Mouse (Mus musculus): ENCODE data around the gene Olfr761.
"Not testable (repeated sequence)": the region's sequence is repeated elsewhere in the genome, so short reads cannot be mapped to it uniquely, and the experiment has no call there.

The Olfr761 gene

GRCm38 (mm10) chr17:37952979-37953378 lies at the start of gene Olfr761:
Olfr761 (minus strand) TSS chr17:37953079.
- no peak for DNase-seq (ENCODE audit: low spot score)

- no peak for DNase-seq (ENCODE audit: low spot score)
These were observed 42.9 kb upstream of the Olfr761 start for GRCm38 (mm10) chr17:37995635-37996307.

- no peak for DNase-seq (ENCODE audit: low spot score)
These were observed 37.6 kb upstream of the Olfr761 start for GRCm38 (mm10) chr17:37990453-37990961.

DNA sequence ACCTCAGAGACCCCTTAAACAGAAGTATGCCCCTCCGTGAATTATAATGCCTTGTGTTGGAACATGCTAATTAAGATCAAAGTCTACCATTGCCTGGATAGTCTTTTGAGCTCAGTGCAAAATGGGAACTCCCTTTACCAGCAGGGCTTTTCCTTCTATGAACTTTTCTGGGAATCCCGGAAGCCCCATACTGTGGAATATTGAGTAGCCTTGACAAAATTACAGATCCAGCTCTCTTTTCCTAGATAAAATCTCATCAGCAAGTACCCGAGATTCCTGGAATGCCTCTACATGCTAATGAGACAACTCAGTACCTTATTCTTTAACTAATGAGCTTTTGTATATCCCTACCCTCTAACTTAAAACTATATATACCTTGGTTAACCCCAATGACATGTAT lies 20.7 kb upstream of the Olfr761 start:
- no peak for DNase-seq (ENCODE audit: low spot score)

- no peak for DNase-seq (ENCODE audit: low spot score)
These were observed 32.6 kb downstream of the Olfr761 start, which contains the start of gene Olfr128 for GRCm38 (mm10) chr17:37920248-37920647. Olfr128 (plus strand) TSS chr17:37920548.

DNA sequence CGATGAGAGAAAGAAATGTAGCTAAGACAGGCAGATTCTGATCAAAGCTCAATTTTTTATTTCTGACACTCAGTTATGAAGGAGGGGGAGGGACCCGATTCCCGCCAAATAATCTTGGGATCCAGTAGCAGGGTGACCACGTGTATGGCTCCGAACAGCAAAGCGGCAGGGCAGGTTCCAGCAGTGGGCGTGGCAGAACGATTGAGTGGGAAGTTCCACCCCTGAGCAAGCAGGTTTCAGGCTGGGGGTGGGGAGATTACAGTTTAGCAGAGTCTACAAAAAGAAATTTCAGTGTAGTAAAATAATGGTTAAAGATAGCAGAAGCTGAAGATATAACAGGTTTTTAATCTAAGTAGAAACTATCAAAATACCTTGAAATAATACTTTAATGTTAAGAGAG lies 46.1 kb downstream of the Olfr761 start:
- not testable (repeated sequence) for DNase-seq (ENCODE audit: low spot score)

All from urinary bladder, postnatal 10 days (tissue).